Mouse (Mus musculus) megakaryocyte, embryonic 14.5 days (primary cell): ENCODE measurements around the gene Mknk2. TPM values are rescaled to one million over a fixed set of nuclear protein-coding genes. Genes with fewer than 3 reads are reported as not detected.
A peak's percentile ranks its signal among the peaks of the same experiment; 100 is the strongest.

Experiments used
- H3K27me3 ChIP-seq: replicated peaks from 2 replicates; pipeline ENCODE3; 2012; ENCODE audit warnings: inconsistent platforms
- H3K36me3 ChIP-seq: replicated peaks from 2 replicates; pipeline ENCODE3; 2012; ENCODE audit warnings: low read length, inconsistent platforms, mixed read lengths
- H3K4me1 ChIP-seq: 2 replicates; pipeline ENCODE4 v1.6.1; 2012; ENCODE audit warnings: inconsistent platforms
- H3K4me3 ChIP-seq: replicated peaks from 2 replicates; pipeline ENCODE3; 2012; ENCODE audit warnings: moderate library complexity, mild to moderate bottlenecking, inconsistent platforms
- H3K9me3 ChIP-seq: 2 replicates; pipeline ENCODE4 v1.6.1; 2012; ENCODE audit warnings: inconsistent platforms
- FLI1 ChIP-seq: IDR thresholded peaks from 2 replicates; pipeline ENCODE4 v1.6.1; 2012; ENCODE audit warnings: low read length, inconsistent platforms, mixed read lengths
- GATA1 ChIP-seq: IDR thresholded peaks from 3 replicates; pipeline ENCODE4 v1.6.1; 2012; ENCODE audit warnings: mixed read lengths, low read length, inconsistent platforms, borderline replicate concordance
- polyA plus RNA-seq: library from polyadenylated mRNA; stranded (reverse); fragments of >175 nt; gene quantifications from 2 replicates; pipeline ENCODE4 v1.2.3, GENCODE M21; 2012; ENCODE audit warnings: low replicate concordance; ENCODE audit not compliant: insufficient read depth

Mknk2 gene
- polyA plus RNA-seq, 1 experiment = 472 TPM

DNA sequence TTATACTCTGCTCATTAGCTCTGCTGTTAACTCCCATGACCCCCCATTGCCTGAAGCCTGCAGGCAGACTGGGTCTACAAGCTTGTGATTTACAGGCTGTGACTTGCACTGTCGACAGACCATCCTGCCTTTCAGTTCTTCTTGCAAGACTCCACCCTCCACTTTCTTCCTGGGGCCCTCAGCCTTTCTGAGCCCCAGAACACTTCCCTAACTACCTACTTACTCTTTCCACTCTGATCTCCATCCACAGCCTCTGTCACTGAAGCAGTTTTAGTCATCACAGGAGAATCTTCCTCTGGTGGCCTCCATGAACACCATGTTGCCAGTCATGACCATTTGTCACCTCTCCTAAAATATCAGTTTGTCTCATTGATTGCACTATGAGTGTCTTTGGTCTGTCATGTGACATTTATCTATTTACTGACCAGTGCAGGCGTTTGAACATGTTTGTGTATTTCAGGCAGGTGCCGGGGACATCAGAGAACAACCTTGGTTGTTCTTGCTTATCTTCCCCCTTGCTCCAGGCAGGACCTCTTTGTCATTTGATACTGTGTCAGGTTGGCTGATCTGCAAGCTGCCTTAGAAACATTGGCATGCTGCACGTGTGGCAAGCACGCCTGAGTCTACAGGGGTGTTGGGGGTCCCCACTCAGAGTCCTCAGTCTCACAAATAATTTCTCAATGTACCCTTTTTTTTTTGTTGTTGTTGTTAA is 14.3 kb downstream of the Mknk2 start:
- Histone ChIP-seq H3K27me3 (no peaks in the 10 kb centered on the region), H3K36me3 (peaks cover 37% of the 10 kb centered on the region), H3K4me3 (peak overlapping the region; percentile 59), H3K9me3 (no peaks in the 10 kb centered on the region), H3K4me1 (peaks cover 83% of the 10 kb centered on the region)
- TF ChIP-seq FLI1 (no peak), GATA1 (no peak)

- Histone ChIP-seq H3K4me1 (peaks cover 80% of the 10 kb centered on the region), H3K9me3 (no peaks in the 10 kb centered on the region), H3K4me3 (no peak overlapping the region), H3K36me3 (peaks cover 12% of the 10 kb centered on the region), H3K27me3 (no peaks in the 10 kb centered on the region)
- TF ChIP-seq GATA1 = no peak
- TF ChIP-seq FLI1 = no peak
Observed at GRCm38 (mm10) chr10:80661149-80661548, 16.8 kb downstream of the Mknk2 start.

GRCm38 (mm10) chr10:80659213-80659612 is 18.7 kb downstream of the Mknk2 start:
- Histone ChIP-seq H3K4me3 (peak overlapping the region; percentile 85), H3K4me1 (peaks cover 79% of the 10 kb centered on the region), H3K36me3 (peaks cover 2% of the 10 kb centered on the region)

GRCm38 (mm10) chr10:80658841-80659202 is 19.1 kb downstream of the Mknk2 start:
- TF ChIP-seq FLI1 (no peak), GATA1 (no peak)
- Histone ChIP-seq H3K4me3 (peak overlapping the region; percentile 85), H3K4me1 (peaks cover 79% of the 10 kb centered on the region), H3K27me3 (no peaks in the 10 kb centered on the region), H3K36me3 (peaks cover 2% of the 10 kb centered on the region), H3K9me3 (no peaks in the 10 kb centered on the region)

More at GRCm38 (mm10) chr10:80659213-80659612, 18.7 kb downstream of the Mknk2 start:
- H3K9me3 ChIP-seq = no peaks in the 10 kb centered on the region
- no peak for TF ChIP-seq FLI1
- TF ChIP-seq GATA1 = no peak
- H3K27me3 ChIP-seq = no peaks in the 10 kb centered on the region

DNA sequence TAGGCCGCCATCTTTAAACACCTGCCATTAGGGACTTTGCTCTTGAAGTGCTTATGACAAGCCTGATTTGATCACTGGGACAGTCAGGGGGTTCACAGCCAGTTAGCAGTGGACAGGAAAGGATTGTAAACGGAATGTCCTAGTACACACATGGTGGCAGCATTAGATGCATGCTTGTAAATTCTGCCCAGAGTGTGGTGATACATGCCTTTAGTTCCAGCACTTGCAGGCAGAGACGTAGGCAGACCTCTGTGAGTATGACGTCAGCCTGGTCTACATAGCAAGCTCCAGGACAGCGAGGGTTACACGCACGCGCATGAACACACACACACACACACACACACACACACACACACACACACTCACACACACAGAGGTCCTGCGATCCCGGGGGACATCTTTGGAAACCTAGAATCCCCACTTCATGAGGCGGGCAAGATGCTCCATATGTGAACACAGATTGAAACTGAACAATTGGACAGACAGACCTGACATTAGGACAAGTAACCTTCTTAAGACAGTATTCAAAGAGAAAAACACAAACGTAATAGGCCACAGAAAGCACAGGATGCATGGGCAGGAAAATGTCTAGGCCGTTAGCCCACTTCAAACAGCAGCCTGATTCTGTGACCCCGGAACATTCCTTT is 19.6 kb downstream of the Mknk2 start:
- Histone ChIP-seq H3K36me3 (peaks cover 3% of the 10 kb centered on the region), H3K4me3 (peak overlapping the region; percentile 20), H3K27me3 (no peaks in the 10 kb centered on the region), H3K9me3 (no peaks in the 10 kb centered on the region), H3K4me1 (peaks cover 79% of the 10 kb centered on the region)
- TF ChIP-seq FLI1 = no peak
- no peak for TF ChIP-seq GATA1

- H3K27me3 ChIP-seq = no peaks in the 10 kb centered on the region
- H3K9me3 ChIP-seq = no peaks in the 10 kb centered on the region
- H3K4me1 ChIP-seq = peaks cover 79% of the 10 kb centered on the region
- peak within 1 kb of the TSS; percentile 99 for H3K4me3 ChIP-seq
- peaks cover 14% of the 10 kb centered on the region for H3K36me3 ChIP-seq
- no peak for TF ChIP-seq FLI1
- TF ChIP-seq GATA1 = no peak
Observed at GRCm38 (mm10) chr10:80656863-80657623, 20.9 kb downstream of the Mknk2 start, which contains the start of gene Btbd2. Gene Btbd2 (minus strand): TSS chr10:80657071.

- Histone ChIP-seq H3K9me3 (no peaks in the 10 kb centered on the region), H3K36me3 (peaks cover 19% of the 10 kb centered on the region), H3K4me1 (peaks cover 81% of the 10 kb centered on the region), H3K27me3 (no peaks in the 10 kb centered on the region), H3K4me3 (peak overlapping the region; percentile 99)
- TF ChIP-seq GATA1 = no peak
- TF ChIP-seq FLI1 = no peak
Observed at GRCm38 (mm10) chr10:80656130-80656862, 21.6 kb downstream of the Mknk2 start.

- TF ChIP-seq FLI1 = no peak
- no peak for TF ChIP-seq GATA1
- Histone ChIP-seq H3K4me3 (peak overlapping the region; percentile 99), H3K36me3 (peaks cover 26% of the 10 kb centered on the region), H3K4me1 (peaks cover 82% of the 10 kb centered on the region), H3K9me3 (no peaks in the 10 kb centered on the region), H3K27me3 (no peaks in the 10 kb centered on the region)
Observed at GRCm38 (mm10) chr10:80655406-80656129, 22.3 kb downstream of the Mknk2 start.

DNA sequence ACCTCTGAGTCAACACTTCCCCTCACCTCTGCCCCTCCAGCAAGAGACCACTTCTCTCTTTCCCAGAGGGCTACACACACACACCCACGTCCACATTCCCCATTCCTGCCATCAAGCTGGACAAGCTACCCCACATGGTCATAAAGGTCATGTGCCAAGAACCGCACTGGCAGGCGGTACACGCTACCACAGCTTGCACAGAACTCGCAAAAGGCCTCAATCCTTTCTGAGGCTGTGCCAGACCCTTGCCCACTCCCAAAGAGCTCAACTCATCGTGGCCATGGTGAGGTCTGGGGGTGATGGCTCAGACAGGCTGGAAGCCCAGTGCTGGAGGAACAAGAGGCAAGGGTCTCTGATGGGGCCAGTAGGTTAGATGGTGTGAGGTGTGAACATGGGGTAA is 23.0 kb downstream of the Mknk2 start:
- TF ChIP-seq GATA1 = no peak
- TF ChIP-seq FLI1 = no peak

More for the DNA sequence above, 23.0 kb downstream of the Mknk2 start:
- peak overlapping the region; percentile 44 for H3K4me3 ChIP-seq
- H3K27me3 ChIP-seq = no peaks in the 10 kb centered on the region
- H3K36me3 ChIP-seq = peaks cover 31% of the 10 kb centered on the region
- no peaks in the 10 kb centered on the region for H3K9me3 ChIP-seq
- peaks cover 89% of the 10 kb centered on the region for H3K4me1 ChIP-seq
